Mouse (Mus musculus) CD4-positive, CD25-positive, alpha-beta regulatory T cell, adult 4 months (primary cell): ENCODE data around the gene Elmsan1. TPM values are rescaled to one million over a fixed set of nuclear protein-coding genes. Genes with fewer than 3 reads are reported as not detected.
"Not testable (repeated sequence)": the region's sequence is repeated elsewhere in the genome, so short reads cannot be mapped to it uniquely, and the experiment has no call there.

Experiments used
- ATAC-seq: one replicate; pipeline ENCODE4 v1.8.0; 2017
- polyA plus RNA-seq, 2 experiments: library from polyadenylated mRNA; unstranded; fragments of 100-300 nt; shearing (Covaris generic); gene quantifications; one replicate each; pipeline ENCODE4 v1.2.1; 2017

Gene Elmsan1
- polyA plus RNA-seq: 1 to 10 TPM; 7.3 to 8.2 TPM

DNA sequence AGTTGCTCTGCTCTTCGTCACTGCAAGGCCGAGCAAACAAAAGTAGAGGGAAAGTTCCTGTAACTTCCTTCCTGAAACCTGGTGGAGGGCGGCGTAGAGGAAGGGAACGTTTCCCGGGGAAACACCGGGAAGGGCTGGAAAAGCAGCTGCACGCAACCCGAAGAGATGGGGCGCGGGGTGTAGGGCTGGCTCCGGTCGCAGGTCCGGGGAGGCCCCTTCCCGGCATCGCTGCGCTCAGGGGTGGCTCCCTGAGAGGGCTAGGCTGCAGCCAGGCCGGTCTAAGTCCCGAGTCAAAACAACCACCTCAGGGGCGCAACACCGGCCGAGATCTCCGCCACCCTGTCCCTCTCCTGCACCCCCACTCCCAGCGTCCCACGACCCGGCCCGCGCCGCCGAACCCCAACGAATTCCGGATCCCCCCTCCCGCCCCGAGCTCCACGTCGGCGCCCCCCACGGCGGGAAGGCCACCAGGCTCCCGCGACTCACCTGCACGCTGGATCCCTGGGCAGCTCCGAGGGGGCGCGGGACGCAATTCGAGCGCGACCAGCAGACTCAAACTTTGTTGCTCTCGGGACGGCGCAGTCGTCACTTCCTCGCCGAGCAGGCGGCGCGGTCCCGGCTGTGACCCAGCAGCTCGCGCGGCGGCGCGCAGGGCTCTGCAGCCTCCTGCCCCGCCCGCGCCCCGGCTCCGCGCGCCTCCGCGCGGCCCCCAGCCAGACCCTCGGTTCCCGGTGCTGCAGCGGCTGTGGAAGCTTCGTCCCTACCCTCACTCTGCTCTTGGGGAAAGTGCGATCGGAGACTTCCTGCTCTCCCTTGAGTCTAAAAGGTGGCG is at the start of gene Elmsan1:
Gene Elmsan1 (minus strand): TSS at position 593 of the 832 bp plus-strand sequence.
- ATAC-seq: peak; percentile 40

DNA sequence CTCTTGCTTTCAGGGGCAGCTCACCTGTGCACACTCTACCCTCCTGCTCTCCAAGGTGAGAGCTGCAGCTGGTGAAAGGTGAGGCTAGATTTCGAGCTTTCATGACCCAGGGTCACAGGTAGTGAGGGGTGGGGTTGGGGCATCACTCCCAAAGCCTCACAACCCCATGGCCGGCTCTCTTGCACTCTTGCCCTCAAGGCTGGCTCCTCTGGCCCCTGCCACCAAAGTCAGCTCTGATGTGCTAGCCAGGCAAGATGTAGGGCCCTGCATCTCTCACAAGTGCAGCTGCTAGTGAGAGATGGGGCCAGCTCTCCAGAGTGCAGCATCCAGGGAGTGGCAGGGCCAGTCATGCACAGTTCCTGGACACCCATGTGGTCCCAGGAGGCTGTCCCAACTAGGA is 48.6 kb upstream of the Elmsan1 start:
- no peak for ATAC-seq

DNA sequence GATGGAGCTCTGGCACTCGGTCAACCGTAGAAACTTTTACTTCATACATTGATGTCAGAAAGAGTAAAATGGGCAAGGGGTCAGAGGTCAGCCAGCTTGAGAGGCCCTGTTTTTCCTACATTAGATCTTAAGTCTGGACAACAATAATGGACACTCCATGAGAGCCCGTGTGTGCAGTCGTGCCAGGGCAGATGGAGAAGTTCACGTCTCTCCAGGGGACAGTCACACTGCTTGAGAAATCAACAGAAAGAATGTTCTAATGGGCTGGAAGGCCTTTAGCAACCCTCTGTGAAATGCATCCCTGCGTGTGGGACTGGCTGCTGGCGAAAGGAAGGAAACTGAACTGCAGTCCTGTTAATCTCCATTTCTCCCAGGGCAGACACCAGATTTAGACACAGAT is 41.7 kb upstream of the Elmsan1 start:
- no peak for ATAC-seq

DNA sequence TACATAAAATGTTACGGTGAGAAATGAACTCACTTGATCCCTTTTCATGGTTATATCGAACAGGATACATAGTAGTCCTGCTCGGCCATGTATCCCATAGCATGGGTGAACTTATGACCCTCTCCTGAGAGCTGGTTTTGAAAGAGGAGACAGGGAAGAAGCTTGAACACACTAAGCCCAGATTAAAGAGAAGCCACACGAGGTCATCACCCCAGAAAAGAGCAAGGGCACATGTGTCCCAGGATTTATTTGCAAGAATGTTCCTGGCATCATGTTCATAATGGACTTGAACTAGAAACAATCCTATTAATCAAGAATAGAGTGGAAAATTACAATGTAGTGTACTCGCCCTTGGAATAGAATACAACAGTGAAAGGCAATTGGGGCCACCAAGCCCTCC is 36.2 kb upstream of the Elmsan1 start:
- no peak for ATAC-seq

DNA sequence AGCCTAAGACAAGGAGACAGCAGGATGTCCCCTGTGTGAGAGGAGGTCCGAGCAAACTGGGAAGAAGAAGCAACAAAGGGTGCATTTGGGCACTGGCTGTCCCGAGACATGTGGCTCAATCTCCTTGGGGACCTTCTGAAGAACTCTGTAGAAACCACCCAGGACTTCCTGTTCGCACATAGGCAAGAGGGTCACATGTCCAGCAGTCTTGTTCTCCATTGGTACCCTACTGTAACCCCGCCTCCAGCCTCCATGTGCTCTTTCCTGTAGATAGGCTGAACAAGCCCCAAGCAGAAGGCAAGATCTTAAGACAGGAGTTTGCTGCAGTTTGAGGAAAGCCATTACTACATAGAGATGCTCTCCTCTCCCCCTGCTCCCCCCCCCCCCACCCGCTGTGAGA is 34.1 kb upstream of the Elmsan1 start:
- ATAC-seq: no peak

DNA sequence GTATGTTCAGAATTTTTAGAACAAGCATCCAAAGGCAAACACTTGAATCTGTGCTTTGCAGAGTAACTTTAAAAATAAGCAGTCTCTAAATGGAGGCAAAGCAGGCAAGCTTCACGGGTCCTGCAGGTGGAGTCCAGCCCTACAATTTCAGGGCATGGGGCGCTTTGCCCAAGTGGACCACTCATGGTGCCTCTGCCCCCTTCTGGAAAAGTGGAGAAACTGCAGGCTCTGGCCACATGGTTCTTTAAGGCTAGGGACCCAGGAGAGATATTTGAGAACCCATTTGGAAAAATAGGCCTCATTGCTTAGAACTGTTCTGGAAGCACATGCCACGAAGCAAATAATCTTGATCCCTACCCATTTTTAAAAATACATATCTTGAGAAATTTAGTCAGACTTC is 30.5 kb upstream of the Elmsan1 start:
- ATAC-seq: peak; percentile 34

DNA sequence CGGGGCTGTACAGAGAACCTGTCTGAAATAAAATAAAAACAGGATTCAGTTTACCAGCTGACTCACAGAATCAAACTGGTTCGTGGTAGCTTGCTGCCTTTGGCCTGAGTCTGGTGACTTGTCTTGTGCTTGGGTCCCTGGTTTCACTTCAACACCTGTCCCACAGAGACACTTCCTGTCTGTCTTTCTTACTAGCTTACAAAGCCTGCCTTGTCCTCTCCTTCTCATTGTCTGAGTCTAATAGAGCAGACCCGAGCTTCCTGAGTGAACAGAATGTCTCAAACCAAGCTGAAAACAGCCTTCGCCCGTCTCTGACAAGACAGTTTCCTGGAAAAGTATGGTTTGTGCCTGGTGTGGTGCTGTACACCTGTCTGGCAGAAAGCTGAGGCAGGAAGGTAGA is 27.0 kb upstream of the Elmsan1 start:
- peak; percentile 48 for ATAC-seq

DNA sequence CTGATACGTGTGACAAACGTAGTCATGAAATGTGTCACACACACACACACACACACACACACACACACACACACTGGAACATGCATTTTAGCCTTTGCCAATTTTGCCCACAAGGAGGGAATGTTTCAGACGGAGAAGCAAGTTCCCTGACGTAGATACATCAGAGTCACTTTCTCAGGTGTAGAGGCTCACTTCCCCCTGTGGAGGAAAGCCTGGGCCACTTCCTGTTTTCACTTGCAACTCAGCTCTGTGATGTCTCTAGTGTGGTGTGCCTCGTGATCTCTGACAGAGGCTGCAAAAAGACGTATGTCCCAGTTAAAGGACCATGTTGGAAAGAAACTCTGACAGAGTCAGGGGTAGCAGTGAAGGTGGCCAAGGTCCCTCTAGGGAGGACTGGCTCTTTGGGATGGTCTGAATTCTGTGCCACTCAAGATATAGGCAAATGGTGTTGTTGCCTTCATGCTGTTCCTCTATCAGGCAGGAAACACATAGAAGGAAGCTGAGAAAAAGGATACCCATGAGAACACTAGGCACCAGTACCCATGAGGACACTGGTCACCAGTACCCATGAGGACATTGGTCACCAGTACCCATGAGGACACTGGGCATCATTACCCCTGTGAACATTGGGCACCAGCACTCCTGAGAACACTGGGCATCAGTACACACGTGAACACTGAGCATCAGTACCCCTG is 24.5 kb upstream of the Elmsan1 start:
- peak; percentile 95 for ATAC-seq

DNA sequence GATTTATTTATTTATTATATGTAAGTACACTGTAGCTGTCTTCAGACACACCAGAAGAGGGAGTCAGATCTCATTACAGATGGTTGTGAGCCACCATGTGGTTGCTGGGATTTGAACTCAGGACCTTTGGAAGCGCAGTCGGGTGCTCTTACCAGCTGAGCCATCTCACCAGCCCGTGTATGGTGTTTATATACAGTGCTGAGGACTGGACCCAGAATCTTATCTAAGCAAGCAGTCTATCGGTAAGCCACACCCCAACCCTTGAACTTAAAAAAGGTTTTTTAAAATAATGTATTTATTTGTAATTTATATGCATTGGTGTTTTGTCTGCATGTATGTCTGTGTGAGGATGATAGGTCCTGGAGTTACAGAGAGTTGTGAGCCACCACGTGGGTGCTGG is 18.4 kb upstream of the Elmsan1 start:
- ATAC-seq: not testable (repeated sequence)

DNA sequence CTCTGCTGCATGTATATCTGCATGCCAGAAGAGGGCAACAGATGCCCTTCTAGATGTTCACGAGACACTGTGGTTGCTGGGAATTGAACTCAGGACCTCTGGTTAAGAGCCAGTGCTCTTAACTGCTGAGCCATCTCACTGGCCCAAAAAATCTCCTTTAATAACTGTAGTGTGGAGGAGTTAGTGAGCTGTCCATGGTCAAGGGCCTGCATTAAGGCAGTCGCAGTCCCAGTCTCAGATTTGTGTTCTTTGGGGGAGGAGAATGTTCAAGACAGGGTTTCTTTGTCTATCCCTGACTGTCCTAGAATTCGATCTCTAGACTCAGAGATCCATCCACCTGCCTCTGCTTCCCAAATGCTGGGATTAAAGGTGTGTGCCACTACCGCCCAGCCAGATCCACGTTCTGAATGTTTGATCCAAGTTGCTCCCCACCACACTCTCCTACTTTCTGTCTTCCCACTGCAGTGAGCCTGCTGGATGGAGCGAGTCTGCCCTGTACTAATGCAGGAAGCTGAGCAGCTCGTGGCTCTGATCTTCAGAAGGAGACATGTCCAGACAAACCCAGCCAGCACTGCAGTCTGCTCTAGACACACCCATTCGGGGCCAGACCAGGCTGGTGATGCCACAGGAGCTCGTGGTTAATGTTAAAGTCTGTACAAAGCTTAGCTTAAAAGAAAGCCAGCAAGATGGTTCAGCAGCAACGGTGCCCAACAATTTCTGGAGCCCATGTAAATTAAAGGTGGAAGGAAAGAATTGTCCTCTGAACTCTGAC is 17.5 kb upstream of the Elmsan1 start:
- no peak for ATAC-seq

DNA sequence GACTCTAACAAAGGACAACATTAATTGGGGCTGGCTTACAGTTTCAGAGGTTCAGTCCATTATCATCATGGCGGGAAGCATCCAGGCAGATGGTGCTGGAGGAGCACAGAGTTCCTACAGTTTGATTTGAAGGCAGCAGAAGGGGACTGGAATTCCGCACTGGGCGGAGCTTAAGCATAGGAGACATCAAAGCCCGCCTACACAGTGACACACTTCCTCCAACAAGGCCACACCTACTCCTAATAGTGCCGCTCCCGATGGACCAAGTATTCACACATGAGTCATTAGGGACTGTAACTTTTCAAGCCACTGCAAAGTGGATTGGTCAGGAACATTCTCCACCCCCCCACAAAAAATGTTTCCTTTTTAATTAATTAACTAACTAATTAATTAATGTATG is 16.9 kb upstream of the Elmsan1 start:
- no peak for ATAC-seq

DNA sequence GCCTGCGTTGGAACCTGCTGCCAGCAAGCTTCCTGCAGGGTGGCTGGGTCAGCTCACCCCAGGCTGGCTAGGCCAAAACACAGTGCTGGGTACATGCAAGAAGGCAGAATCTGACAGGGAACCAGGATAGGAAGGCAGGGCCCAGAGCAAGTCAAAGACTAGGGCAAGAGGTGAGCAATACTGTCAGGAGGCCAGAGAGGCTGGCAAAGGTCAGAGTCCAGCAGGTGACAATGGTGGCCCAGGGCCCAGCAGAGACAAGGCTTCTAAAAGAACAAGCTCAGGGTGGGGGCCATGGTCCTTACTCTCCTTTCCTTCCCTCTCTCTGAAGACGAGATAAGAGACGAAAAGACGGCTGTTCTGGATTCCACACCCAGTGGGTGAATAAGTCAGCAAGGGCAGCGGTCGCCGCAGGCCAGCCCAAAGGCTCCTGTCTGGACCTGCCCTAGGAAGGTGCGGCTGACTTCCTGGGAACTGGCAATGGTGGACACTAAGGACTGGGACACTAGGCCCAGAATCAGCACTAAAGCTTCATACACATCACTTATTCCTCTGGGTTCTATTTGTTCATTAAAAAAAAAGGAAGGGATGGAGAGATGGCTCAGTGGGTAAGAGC is 14.9 kb upstream of the Elmsan1 start:
- no peak for ATAC-seq

DNA sequence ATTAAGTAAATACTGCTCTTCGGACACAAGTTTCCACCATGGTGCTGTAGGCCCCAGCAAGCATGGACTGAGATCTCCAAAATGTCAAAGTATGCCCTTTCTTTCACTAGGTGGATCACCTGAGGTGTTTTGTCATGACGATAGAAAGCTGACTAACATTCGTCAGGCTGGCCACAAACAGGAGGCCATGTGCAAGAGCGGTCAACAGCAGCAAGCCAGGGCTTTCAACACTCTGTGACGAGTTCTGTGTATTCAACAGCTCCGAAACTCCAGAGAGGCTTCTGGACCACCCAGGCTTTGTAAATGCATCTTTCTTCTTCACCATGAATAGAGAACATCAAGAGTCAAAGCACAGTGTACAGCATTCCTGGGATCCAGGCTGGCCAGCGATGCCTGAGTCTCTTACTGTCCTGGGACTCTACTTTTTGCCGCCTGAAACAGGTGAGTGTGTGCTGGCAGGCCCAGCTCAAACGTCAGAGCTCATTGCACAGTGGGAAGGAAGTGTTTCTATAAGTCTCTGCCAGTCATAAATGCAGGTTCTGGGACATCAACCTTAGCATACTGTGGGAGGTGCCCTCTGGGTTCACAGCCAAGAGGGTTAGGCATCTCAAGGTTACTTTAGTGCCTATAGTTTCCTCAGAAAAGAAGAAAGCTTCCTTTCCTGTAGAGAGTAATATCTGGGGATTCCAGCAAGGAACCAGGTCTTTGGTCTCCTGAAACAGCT is 7.6 kb upstream of the Elmsan1 start:
- no peak for ATAC-seq

DNA sequence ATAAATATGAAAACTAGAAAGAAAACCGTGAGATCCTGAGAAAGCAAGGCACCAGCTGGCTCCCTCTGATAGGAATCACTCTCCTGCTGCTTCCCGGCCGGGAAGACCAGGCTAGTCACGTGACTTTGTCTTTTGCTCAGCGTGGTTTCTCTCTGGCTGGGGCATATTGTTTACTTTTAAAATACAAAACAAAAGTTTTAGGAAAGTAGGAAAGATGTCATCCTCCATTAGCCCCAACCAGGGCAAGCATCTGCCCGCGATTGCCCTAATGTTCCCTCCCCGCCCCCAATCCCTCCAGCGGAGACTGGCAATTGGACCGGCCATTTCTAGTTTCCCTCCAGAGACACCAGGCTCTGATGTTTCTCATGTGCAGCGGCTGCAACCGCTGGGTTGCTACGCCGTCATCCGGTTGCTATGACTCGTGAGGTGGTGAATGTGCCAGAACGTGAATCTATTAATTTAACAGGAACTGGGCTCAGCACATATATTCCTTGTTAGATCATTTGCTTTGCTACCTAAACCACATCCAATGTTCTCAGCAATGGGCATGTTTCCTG is 3.8 kb upstream of the Elmsan1 start:
- peak; percentile 83 for ATAC-seq

DNA sequence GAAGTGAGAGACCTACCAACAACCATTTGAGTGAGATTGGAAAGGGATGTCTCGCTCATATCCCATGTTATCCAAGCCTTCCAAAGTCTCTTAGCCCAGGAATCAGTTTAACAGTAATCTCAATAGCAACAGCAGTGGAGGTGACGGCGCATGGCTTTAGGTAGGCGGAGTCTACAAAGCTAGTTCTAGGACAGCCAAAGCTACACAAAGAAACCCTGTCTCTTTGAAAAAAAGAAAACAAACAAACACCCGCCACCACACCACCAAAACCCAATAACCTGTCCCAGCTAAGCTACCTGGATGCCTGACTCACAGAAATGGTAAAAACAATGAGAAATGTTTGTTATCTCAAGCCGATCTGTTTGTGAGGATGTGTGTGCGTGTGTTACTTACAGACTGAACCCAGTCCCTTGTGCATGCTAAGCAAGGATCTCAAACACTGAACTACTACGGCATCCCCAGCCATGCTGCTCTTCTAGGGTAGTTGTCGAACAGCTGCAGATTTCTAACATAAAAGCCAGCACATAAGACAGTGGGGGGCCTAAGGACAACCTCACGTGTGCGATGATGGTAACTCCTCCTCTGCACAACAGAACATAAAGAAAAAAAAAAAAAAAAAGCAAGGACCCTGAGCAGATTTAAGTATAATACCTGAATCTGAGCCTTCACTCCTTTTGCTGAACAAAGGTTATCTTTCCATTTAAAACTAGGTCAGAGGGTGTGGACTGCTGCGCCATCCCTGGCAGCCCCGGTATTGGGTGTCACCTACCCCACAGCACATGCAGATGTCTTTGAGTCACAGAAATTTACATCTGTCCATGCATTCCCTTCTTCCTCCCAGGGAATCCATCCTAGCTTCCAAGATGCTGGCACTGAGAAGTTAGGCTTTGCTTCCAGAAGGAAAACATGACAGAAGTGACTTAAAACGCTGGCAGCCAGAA is 2.5 kb upstream of the Elmsan1 start:
- ATAC-seq: peak; percentile 27

DNA sequence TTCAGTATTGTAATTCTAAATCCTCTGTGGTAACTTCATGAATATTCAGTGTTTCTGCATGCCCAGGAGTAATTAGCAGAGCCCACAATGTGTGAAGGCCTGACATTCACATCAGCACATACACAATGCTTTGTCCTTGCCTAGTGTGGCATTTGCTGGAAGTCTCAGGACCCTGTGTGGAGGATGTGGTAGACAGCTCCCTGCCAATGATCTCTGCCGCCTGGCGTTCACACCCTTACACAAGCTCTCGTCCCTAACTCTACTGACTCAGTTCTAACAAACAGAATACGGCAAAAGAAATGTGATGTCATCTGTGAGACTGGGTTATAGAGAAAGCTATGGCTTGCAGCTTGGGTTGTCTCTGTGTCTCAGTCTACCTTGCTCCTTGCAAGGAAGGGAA is 1.8 kb upstream of the Elmsan1 start:
- ATAC-seq: peak; percentile 27

DNA sequence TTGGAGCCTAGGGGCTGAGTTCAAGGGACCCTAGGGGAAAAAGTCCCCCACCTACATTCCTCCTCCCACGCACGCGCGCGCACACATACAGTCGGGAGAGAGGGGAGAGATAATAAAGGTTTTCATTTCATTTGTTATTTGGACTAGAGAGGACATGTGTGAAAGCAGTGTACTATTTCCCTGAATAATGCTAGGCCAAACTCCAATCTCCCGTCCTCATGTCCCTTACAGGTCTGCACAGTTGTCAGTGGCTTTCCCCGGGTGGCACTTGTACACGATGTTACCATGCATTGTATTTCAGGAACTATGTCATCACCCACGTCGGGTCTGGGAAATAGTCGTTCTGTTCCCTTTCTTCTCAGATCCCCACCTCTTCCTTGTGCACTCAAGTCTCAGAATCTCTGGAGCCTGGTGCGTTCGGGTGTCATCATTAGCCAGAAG is 460 bp upstream of the Elmsan1 start:
- no peak for ATAC-seq

DNA sequence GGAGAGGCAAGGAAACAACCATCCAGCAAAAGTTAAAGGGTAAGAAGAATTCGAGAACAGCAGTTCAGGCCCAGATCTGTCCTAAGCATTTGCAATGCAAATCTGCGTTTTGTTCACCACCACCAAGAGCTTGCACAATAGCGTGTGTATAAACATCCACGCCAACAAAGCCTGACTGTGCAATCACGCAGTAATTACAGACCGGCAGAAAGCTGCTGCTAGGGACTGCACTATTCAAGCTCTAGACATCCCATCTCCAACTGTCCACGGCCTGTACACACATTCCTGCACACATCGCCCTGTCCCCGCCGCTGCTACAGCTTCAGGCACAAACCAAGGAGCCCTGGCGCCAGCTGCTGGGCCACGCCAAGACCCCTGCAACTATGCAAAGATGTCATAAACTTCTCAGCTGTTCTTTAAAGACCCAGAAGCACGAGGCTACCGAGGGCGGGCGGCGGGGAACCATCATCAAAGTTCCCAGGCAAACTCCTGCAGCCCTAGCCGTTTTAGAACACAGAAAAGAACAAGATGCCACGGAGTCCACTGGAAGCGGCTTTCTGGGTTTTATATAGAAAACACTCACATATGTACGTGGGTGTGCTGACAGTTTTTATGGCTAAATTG is 1.1 kb downstream of the Elmsan1 start:
- ATAC-seq: no peak

DNA sequence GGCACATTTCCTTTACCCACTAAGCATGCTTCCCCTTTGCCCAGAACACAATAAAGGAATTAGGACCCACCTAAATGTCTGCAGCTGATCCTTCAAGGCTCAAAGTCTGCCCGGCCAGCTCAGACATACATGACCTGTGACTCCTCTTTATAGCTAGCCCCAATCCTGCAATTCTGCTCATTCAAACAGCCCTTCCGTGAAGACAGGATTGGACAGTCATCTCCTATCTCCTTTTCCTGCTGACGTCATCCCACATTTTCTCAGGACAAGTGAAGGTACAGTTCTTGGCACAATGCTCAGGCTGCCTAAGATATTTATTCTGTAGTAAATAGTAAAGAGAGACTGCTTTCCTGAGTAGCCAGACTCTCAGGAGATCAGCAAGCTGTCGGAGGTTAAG is 1.6 kb downstream of the Elmsan1 start:
- ATAC-seq: no peak

DNA sequence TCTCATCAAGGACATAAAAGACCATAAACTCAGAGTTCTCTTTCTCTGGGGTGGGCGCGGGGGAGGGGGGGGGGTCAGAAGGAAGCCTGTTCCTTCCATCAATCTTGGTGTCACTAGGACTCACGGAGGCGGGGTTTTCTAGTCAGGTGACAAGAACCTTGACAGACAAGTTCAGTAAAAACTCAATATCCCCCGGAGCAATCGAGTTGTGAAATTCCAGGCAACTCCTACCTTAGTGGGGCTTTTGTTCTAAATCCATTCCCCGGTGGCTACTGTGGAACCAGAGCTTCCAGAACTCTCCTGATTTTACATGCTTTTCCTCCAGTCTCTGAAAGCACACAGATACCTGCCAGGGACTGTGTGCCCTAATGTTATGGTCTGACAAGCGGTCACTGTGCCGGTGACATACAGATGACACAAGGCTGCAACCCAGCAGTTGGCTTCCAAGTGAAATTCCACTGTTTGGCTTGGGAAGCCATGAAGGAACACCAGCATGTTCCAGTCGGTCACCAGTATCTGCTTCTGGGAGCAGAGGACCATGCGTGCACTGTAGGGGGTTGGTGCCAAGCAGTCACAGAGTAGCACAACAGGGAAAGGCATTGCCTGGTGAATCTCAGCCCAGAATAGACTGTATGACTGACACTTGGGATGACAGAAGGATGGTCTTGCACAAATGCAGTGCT is 2.8 kb downstream of the Elmsan1 start:
- ATAC-seq: no peak
